Mouse (Mus musculus): ENCODE results near the gene Nol3.
A peak's percentile ranks its signal among the peaks of the same experiment; 100 is the strongest.

Gene Nol3

DNA sequence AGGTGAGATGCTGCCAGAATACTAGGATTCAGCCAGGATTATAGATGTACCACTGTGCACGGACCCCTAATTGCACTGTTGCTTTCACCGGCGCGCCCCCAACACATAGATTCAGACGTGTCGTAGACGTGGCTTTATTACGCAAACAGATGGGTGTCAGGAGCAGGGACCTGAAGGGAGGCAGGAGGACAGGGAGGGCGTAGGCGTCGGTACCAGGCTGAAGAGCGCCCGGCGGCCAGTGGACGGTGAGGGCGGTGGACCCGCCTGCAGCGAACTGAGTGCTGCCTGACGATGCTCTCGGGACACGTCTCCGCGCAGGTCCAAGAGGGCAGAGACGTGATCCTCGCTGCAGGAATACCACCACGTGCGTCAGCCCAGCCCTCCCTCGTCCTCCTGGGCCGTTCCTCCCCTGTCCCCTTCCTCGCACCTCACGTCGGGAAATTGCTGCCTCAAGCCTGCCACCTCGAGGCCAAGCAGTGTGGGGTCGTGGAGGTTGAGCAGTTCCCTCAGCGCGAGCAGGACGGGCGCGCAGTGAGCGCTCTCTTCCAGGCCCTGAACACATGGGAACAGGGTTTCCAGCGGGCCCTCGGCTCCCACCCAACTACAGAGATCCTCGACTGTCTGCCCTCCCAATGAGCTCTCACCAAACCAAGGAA lies 14.0 kb downstream of the Nol3 start, which contains the start of gene 4931428F04Rik:
4931428F04Rik (minus strand) TSS at position 60 of the 656 bp plus-strand sequence.
- peak in 1 of 2 experiments; percentile 29 for DNase-seq

GRCm38 (mm10) chr8:105290554-105291314 lies 14.8 kb downstream of the Nol3 start:
- DNase-seq: peak; percentile 72 to 92

GRCm38 (mm10) chr8:105291364-105291763 lies 15.4 kb downstream of the Nol3 start:
- peak in 1 of 2 experiments; percentile 4 for DNase-seq

DNA sequence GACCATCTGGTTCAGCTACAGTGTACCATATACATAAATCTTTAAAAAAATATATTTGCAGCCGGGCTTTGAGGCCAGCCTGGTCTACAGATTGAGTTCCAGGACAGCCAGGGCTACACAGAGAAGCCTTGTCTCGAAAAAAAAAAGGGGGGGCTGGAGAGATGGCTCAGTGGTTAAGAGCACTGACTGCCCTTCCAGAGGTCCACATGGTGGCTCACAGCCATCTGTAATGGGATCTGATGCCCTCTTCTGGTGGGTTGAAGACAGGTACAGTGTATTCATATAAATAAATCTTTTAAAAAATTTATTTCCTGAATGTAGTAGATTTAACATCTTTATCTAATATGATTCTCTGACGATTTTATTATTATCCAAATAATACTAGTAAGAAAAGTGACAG lies 15.9 kb downstream of the Nol3 start:
- DNase-seq: peak in 1 of 2 experiments; percentile 4

GRCm38 (mm10) chr8:105292471-105292870 lies 16.5 kb downstream of the Nol3 start:
- no peak for DNase-seq

DNA sequence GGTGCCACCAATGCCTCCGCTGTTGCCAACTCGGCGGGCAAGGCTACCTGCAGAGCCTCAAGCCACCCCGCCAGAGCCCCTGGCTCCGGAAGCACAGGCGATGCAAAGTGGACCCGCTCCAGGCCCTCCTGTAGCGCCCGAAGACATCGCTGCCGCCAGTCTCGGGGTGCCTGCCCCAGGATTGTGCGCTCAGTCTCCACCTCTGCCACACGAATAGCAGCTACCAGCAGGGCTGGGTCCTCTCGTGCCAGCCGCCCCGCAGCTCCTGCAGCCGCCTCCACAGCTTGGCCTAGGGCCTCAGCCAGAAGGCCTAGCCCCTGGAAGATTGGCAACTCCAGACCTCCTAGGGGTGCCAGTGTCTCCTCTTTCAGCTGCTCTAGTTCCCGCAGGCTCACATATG lies 17.5 kb downstream of the Nol3 start:
- peak in 1 of 2 experiments; percentile 5 for DNase-seq

- DNase-seq: no peak
These were observed 18.8 kb downstream of the Nol3 start for GRCm38 (mm10) chr8:105294776-105295175.

- no peak for DNase-seq
These were observed 19.3 kb downstream of the Nol3 start for GRCm38 (mm10) chr8:105295256-105295655.

GRCm38 (mm10) chr8:105295895-105296573 lies 20.1 kb downstream of the Nol3 start, which contains the start of gene Exoc3l:
Gene Exoc3l, minus strand, starts transcription at chr8:105296101.
- no peak for DNase-seq

GRCm38 (mm10) chr8:105297511-105298192 lies 21.7 kb downstream of the Nol3 start, which contains the start of gene E2f4:
Gene E2f4, plus strand, starts transcription at chr8:105297663.
- peak; percentile 82 to 86 for DNase-seq

- DNase-seq: no peak
These were observed 22.7 kb downstream of the Nol3 start for GRCm38 (mm10) chr8:105298351-105299252.

GRCm38 (mm10) chr8:105299962-105300361 lies 24.0 kb downstream of the Nol3 start:
- DNase-seq: no peak

- no peak for DNase-seq
These were observed 27.5 kb downstream of the Nol3 start for GRCm38 (mm10) chr8:105303396-105303795.

- DNase-seq: no peak
These were observed 27.9 kb downstream of the Nol3 start for GRCm38 (mm10) chr8:105303874-105304273.

- DNase-seq: no peak
These were observed 28.6 kb downstream of the Nol3 start for GRCm38 (mm10) chr8:105304325-105305210.

DNA sequence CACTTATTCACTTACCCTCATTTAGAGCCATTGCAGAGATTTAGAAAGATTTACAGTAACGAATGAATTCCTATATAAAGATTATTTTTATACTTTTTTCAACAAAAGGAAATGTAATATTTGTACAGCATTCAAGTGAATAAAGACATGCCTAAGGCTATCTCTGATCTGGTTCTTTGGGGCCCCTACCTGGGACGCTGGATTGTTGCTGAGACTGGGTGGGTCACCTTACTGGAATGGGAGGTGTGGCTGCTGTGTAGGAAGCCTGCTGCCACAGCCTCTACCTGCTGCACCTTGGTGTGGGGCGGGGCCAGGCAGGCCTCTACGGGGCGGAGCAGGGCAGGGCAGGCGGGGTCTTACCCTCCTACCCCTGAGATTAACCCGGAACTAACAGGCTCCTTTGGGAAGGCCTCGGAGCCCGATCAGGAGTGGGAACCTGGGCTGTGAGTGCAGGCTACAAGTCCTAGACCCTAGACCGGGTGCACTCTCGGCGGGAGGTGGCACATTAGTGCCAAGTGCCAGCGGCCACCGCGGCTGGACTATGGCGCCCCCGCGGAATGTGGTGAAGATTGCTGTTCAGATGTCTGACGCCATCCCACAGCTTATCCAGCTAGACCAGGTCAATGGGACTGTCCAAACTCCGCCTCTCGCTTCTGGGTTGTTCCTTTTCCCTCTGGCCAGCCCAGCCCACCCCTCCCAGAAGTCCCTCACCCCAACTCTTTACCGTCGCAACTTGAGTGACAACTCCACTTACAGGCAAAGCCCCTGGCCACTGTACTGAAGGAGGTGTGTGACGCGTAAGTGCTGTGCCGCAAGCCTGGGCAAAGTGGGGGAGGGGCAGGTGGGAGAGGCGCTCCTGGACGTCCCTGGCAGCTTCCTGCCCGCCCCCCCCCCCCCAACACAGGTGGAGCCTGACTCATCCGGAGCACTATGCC lies 29.5 kb downstream of the Nol3 start, which contains the start of gene Elmo3:
Elmo3 (plus strand) TSS at position 391 of the 935 bp plus-strand sequence.
- peak in 1 of 2 experiments; percentile 28 for DNase-seq

GRCm38 (mm10) chr8:105306146-105306691 lies 30.3 kb downstream of the Nol3 start:
- no peak for DNase-seq

GRCm38 (mm10) chr8:105307670-105308069 lies 31.7 kb downstream of the Nol3 start:
- DNase-seq: no peak

DNA sequence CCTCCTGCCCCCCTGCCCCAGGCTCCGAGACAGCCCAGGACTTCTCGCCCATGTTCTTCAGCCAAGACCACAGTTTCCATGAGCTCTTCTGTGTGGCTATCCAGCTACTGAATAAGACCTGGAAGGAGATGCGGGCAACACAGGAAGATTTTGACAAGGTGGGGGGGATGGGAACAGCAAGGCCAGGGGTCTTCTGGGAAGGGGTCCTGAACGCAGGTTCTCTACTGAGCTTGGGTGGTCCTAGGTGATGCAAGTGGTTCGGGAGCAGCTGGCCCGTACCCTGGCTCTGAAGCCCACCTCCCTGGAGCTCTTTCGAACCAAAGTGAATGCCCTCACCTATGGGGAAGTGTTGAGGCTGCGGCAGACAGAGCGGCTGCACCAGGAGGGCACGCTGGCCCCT lies 32.5 kb downstream of the Nol3 start:
- no peak for DNase-seq

Data from spleen, adult 18-20 months (tissue).